Mouse (Mus musculus) kidney, adult 11 months (tissue): ENCODE results near the gene Tcta.
A peak's percentile ranks its signal among the peaks of the same experiment; 100 is the strongest.
"Not testable (repeated sequence)": the region's sequence is repeated elsewhere in the genome, so short reads cannot be mapped to it uniquely, and the experiment has no call there.

Experiments used
- DNase-seq: peaks from one replicate; pipeline ENCODE4 v3.0.0; 2022

Tcta gene

GRCm38 (mm10) chr9:108308141-108308540 is 2.2 kb upstream of the Tcta start:
- DNase-seq = no peak

- DNase-seq = no peak
Measured at GRCm38 (mm10) chr9:108307021-108307807, 1.3 kb upstream of the Tcta start.

- no peak for DNase-seq
Measured at GRCm38 (mm10) chr9:108306571-108306980, 616 bp upstream of the Tcta start.

- peak; percentile 35 for DNase-seq
Measured at GRCm38 (mm10) chr9:108305170-108305569, 790 bp downstream of the Tcta start.

- DNase-seq = no peak
Measured at GRCm38 (mm10) chr9:108304716-108305115, 1.2 kb downstream of the Tcta start.

GRCm38 (mm10) chr9:108301853-108302252 is 4.1 kb downstream of the Tcta start:
- no peak for DNase-seq

GRCm38 (mm10) chr9:108296453-108297355 is 9.3 kb downstream of the Tcta start, which contains the start of gene Amt:
TSS of gene Amt (plus strand) at chr9:108296853.
- DNase-seq = peak; percentile 94

GRCm38 (mm10) chr9:108290773-108291172 is 15.2 kb downstream of the Tcta start:
- no peak for DNase-seq

- DNase-seq = peak; percentile 96
Measured at GRCm38 (mm10) chr9:108290016-108290750, 15.8 kb downstream of the Tcta start, which contains the start of gene Nicn1. TSS of gene Nicn1 (plus strand) at chr9:108290429.

- DNase-seq = no peak
Measured at GRCm38 (mm10) chr9:108289347-108289746, 16.6 kb downstream of the Tcta start.

- not testable (repeated sequence) for DNase-seq
Measured at GRCm38 (mm10) chr9:108287526-108288238, 18.3 kb downstream of the Tcta start.

- DNase-seq = peak; percentile 74
Measured at GRCm38 (mm10) chr9:108284410-108284809, 21.6 kb downstream of the Tcta start.

GRCm38 (mm10) chr9:108280071-108280828 is 25.7 kb downstream of the Tcta start:
- DNase-seq = peak; percentile 72

- DNase-seq = no peak
Measured at GRCm38 (mm10) chr9:108278697-108279450, 27.1 kb downstream of the Tcta start.

- no peak for DNase-seq
Measured at GRCm38 (mm10) chr9:108275331-108275659, 30.7 kb downstream of the Tcta start.

GRCm38 (mm10) chr9:108274476-108275330 is 31.3 kb downstream of the Tcta start:
- DNase-seq = no peak

- DNase-seq = no peak
Measured at GRCm38 (mm10) chr9:108273485-108273884, 32.5 kb downstream of the Tcta start.

GRCm38 (mm10) chr9:108272691-108273090 is 33.3 kb downstream of the Tcta start:
- DNase-seq = no peak

- peak; percentile 52 for DNase-seq
Measured at GRCm38 (mm10) chr9:108271941-108272340, 34.0 kb downstream of the Tcta start.

- DNase-seq = peak; percentile 47
Measured at GRCm38 (mm10) chr9:108268701-108269100, 37.3 kb downstream of the Tcta start.
